Mouse (Mus musculus): ENCODE data around the gene Ddx20. TPM values are rescaled to one million over a fixed set of nuclear protein-coding genes. Genes with fewer than 3 reads are reported as not detected.

The Ddx20 gene
- polyA plus RNA-seq, 1 experiment from 2014 or later, result 38.2 TPM

GRCm38 (mm10) chr3:105668161-105668560 lies 19.2 kb downstream of the Ddx20 start:
- no peak for DNase-seq (ENCODE audit: low spot score)
- H3K27ac ChIP-seq (ENCODE audit: low read depth), result no peak overlapping the region
- no peak for ATAC-seq (replicated peaks; ENCODE audit: low FRiP score, low TSS enrichment, low read depth)
- H3K9me3 ChIP-seq (ENCODE audit: control insufficient read depth, low read length), result no peaks in the 10 kb centered on the region
- H3K9ac ChIP-seq (ENCODE audit: low read length), result no peak overlapping the region
- H3K4me3 ChIP-seq (ENCODE audit: low read depth, low read length), result no peak overlapping the region
- no peak overlapping the region for H3K4me2 ChIP-seq (ENCODE audit: low read length)
- no peaks in the 10 kb centered on the region for H3K36me3 ChIP-seq (ENCODE audit: control insufficient read depth, insufficient read depth, low read length)
- H3K4me1 ChIP-seq (replicated peaks; ENCODE audit: control insufficient read depth, insufficient read depth, low read length), result no peaks in the 10 kb centered on the region
- H3K27me3 ChIP-seq (replicated peaks; ENCODE audit: control insufficient read depth, insufficient read depth, low read length), result no peaks in the 10 kb centered on the region
- 46% methylated on average over 9 of the region's 9 CpGs for WGBS

DNA sequence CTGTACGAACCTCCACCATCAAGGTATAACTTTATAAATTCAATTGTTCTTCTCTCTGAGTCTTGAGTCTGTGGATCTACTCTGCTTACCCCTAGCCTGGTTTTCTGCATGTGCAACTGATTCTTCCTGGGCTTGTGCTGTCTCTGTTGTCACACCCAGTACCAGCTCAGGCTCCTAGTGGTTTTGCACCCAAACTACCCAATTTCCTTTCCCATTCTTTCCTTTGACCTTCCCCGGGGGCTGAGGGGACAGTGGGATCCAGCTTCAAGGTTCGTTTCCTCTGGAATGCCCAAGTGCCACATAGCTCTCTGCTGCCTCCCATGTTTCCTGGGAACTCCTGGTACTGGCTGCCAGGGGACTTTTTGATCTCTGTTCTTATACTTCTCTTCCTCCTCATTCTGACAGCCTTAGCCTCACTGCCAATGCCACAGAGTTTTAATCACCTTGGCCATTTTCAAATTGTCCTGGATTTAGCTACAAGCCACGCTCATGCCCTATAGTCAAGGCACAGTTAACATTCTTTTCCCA lies 20.3 kb downstream of the Ddx20 start:
- DNase-seq (ENCODE audit: low spot score) (no peak), ATAC-seq (replicated peaks; ENCODE audit: low FRiP score, low TSS enrichment, low read depth) (no peak)
- Histone ChIP-seq H3K36me3 (ENCODE audit: control insufficient read depth, insufficient read depth, low read length) (no peaks in the 10 kb centered on the region), H3K27ac (ENCODE audit: low read depth) (no peak overlapping the region), H3K9me3 (ENCODE audit: control insufficient read depth, low read length) (no peaks in the 10 kb centered on the region), H3K27me3 (replicated peaks; ENCODE audit: control insufficient read depth, insufficient read depth, low read length) (no peaks in the 10 kb centered on the region), H3K9ac (ENCODE audit: low read length) (no peak overlapping the region), H3K4me3 (ENCODE audit: low read depth, low read length) (no peak overlapping the region), H3K4me2 (ENCODE audit: low read length) (no peak overlapping the region), H3K4me1 (replicated peaks; ENCODE audit: control insufficient read depth, insufficient read depth, low read length) (no peaks in the 10 kb centered on the region)
- WGBS, result 69% methylated on average over 4 of the region's 4 CpGs

GRCm38 (mm10) chr3:105665105-105665765 lies 22.1 kb downstream of the Ddx20 start:
- Histone ChIP-seq H3K27ac (ENCODE audit: low read depth) (no peak overlapping the region), H3K4me2 (ENCODE audit: low read length) (no peak overlapping the region), H3K9ac (ENCODE audit: low read length) (no peak overlapping the region), H3K36me3 (ENCODE audit: control insufficient read depth, insufficient read depth, low read length) (no peaks in the 10 kb centered on the region), H3K4me1 (replicated peaks; ENCODE audit: control insufficient read depth, insufficient read depth, low read length) (0 out of 2 replicates have a peak, but pooled peaks cover 3% of the 10 kb centered on the region), H3K4me3 (ENCODE audit: low read depth, low read length) (no peak overlapping the region), H3K9me3 (ENCODE audit: control insufficient read depth, low read length) (no peaks in the 10 kb centered on the region), H3K27me3 (replicated peaks; ENCODE audit: control insufficient read depth, insufficient read depth, low read length) (no peaks in the 10 kb centered on the region)
- WGBS, result 84% methylated on average over 9 of the region's 9 CpGs
- ATAC-seq (replicated peaks; ENCODE audit: low FRiP score, low TSS enrichment, low read depth), result no peak
- DNase-seq (ENCODE audit: low spot score), result no peak

DNA sequence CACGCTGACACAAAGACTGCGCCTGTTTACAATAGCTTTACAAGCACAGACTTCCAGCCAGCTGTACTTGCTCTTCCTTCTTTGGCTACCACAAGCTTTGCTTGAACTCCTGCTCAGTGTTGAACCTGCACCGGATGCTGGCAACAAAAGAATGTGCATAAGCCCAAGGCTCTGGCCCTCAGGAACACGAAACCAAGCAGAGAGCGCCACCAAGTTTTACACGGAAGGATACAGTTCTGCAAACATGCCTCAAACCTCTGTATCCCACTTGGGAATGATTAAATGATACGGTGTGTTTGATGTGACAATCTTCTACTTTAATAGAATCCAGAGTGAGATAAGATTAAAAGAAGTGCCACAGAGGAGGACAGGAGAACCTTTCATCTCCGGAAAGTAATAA lies 24.3 kb downstream of the Ddx20 start:
- no peak overlapping the region for H3K4me2 ChIP-seq (ENCODE audit: low read length)
- no peaks in the 10 kb centered on the region for H3K9me3 ChIP-seq (ENCODE audit: control insufficient read depth, low read length)
- DNase-seq (ENCODE audit: low spot score) (no peak), ATAC-seq (replicated peaks; ENCODE audit: low FRiP score, low TSS enrichment, low read depth) (0 out of 2 replicates have a peak, but pooled peaks have one; percentile 8)
- no peak overlapping the region for H3K4me3 ChIP-seq (ENCODE audit: low read depth, low read length)
- H3K27me3 ChIP-seq (replicated peaks; ENCODE audit: control insufficient read depth, insufficient read depth, low read length), result no peaks in the 10 kb centered on the region
- no peak overlapping the region for H3K27ac ChIP-seq (ENCODE audit: low read depth)
- no peak overlapping the region for H3K9ac ChIP-seq (ENCODE audit: low read length)
- WGBS, result 51% methylated on average over 8 of the region's 8 CpGs
- H3K36me3 ChIP-seq (ENCODE audit: control insufficient read depth, insufficient read depth, low read length), result no peaks in the 10 kb centered on the region
- 0 out of 2 replicates have a peak, but pooled peaks cover 3% of the 10 kb centered on the region for H3K4me1 ChIP-seq (replicated peaks; ENCODE audit: control insufficient read depth, insufficient read depth, low read length)

DNA sequence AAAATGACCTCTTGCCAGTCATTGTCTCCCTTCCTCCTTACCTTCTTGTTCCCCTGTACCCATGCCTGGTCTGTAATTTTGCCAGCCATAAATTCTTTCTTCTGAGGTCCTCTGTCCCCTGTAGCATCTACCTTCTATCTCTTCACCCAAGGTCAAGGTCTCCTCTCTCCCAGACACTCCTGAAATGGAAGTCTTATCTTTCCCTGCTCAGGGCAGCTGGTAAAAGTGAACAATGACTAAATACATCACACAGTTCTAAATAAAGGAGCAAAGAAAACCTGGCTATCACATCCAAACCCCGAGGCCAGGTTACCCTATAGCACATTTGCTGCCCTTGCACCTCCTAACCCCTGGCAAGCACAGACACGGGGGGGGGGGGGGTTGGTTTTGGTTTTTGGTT lies 26.8 kb downstream of the Ddx20 start:
- WGBS, result 60% methylated on average over 2 of the region's 2 CpGs
- H3K4me3 ChIP-seq (ENCODE audit: low read depth, low read length), result no peak overlapping the region
- DNase-seq (ENCODE audit: low spot score) (no peak), ATAC-seq (replicated peaks; ENCODE audit: low FRiP score, low TSS enrichment, low read depth) (no peak)
- H3K27ac ChIP-seq (ENCODE audit: low read depth), result no peak overlapping the region
- no peak overlapping the region for H3K4me2 ChIP-seq (ENCODE audit: low read length)
- 0 out of 2 replicates have a peak, but pooled peaks cover 3% of the 10 kb centered on the region for H3K4me1 ChIP-seq (replicated peaks; ENCODE audit: control insufficient read depth, insufficient read depth, low read length)
- H3K36me3 ChIP-seq (ENCODE audit: control insufficient read depth, insufficient read depth, low read length), result no peaks in the 10 kb centered on the region
- no peak overlapping the region for H3K9ac ChIP-seq (ENCODE audit: low read length)
- no peaks in the 10 kb centered on the region for H3K27me3 ChIP-seq (replicated peaks; ENCODE audit: control insufficient read depth, insufficient read depth, low read length)
- no peaks in the 10 kb centered on the region for H3K9me3 ChIP-seq (ENCODE audit: control insufficient read depth, low read length)

DNA sequence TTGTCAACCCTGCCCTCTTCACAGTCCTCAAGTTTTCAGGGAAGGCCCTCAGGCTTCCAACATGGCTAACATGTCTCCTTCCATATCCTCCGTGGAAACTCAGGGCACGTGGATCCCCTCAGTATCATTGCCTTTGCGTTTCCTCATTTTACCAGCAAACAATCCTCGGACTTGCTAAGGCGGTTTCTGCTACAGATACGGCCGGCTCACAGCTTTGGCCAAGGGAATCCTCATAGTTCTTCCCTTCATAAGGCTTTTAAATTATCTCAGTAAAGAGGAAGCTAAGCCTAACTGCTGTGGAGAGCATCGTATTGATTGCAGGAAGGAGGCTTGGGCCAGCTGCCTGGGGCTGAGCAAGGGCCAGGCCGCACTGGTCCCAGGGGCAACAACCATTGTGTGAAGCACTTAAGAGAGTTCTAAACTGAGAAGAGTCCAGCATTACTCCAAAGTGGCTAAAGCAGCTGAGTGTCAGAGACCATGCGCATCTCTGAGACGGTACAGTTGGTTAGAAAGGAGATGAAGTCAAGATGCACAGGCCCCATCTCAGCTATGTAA lies 32.3 kb downstream of the Ddx20 start:
- Histone ChIP-seq H3K4me2 (ENCODE audit: low read length) (no peak overlapping the region), H3K4me3 (ENCODE audit: low read depth, low read length) (no peak overlapping the region), H3K27ac (ENCODE audit: low read depth) (no peak overlapping the region), H3K9me3 (ENCODE audit: control insufficient read depth, low read length) (no peaks in the 10 kb centered on the region), H3K27me3 (replicated peaks; ENCODE audit: control insufficient read depth, insufficient read depth, low read length) (no peaks in the 10 kb centered on the region), H3K4me1 (replicated peaks; ENCODE audit: control insufficient read depth, insufficient read depth, low read length) (no peaks in the 10 kb centered on the region), H3K9ac (ENCODE audit: low read length) (no peak overlapping the region), H3K36me3 (ENCODE audit: control insufficient read depth, insufficient read depth, low read length) (no peaks in the 10 kb centered on the region)
- no peak for DNase-seq (ENCODE audit: low spot score)
- WGBS, result 91% methylated on average over 11 of the region's 11 CpGs
- no peak for ATAC-seq (replicated peaks; ENCODE audit: low FRiP score, low TSS enrichment, low read depth)

DNA sequence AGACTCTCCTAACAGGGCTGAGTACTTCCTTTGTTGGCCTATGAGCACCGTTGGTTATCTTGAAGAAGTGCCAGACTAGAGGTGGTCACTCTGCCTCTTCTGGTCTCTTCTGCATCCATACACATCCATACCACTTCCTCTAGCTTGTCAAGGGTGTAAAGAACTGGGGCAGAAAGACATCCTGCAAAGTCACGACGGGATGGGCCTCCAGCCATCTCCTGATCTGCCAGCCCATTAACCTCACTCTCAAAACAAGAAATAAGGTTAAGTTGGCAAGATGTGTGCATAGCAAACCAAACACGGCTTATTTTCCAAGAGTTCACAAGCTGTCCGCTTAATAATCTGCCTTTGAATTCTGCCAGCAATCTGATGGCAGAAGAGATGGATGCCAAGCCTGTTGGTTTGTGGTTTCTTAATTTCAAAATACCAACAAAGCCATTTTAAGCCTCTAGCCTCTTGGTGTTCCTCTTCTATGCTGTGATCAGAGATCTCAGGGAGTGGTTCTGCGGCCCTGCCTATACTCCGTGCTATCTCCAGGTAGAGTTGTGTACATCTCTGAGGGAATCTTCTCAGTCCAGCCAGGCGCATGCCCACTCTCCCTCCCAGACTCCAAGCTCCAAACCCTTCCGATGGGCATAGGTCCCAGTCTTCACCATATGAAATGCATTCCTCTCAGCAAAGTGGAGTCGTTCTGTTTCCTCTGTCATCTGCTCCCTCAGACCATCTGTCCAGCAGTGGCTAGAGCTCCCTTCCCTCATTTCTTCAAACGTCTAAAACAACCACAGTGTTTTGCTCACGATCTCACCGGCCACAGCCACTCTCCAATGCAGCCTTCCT lies 33.6 kb downstream of the Ddx20 start:
- ATAC-seq (replicated peaks; ENCODE audit: low FRiP score, low TSS enrichment, low read depth) (no peak), DNase-seq (ENCODE audit: low spot score) (no peak)
- WGBS, result 86% methylated on average over 13 of the region's 13 CpGs
- no peak overlapping the region for H3K9ac ChIP-seq (ENCODE audit: low read length)
- H3K27me3 ChIP-seq (replicated peaks; ENCODE audit: control insufficient read depth, insufficient read depth, low read length), result no peaks in the 10 kb centered on the region
- no peak overlapping the region for H3K4me2 ChIP-seq (ENCODE audit: low read length)
- H3K9me3 ChIP-seq (ENCODE audit: control insufficient read depth, low read length), result no peaks in the 10 kb centered on the region
- no peaks in the 10 kb centered on the region for H3K36me3 ChIP-seq (ENCODE audit: control insufficient read depth, insufficient read depth, low read length)
- no peak overlapping the region for H3K4me3 ChIP-seq (ENCODE audit: low read depth, low read length)
- H3K27ac ChIP-seq (ENCODE audit: low read depth), result no peak overlapping the region
- no peaks in the 10 kb centered on the region for H3K4me1 ChIP-seq (replicated peaks; ENCODE audit: control insufficient read depth, insufficient read depth, low read length)

DNA sequence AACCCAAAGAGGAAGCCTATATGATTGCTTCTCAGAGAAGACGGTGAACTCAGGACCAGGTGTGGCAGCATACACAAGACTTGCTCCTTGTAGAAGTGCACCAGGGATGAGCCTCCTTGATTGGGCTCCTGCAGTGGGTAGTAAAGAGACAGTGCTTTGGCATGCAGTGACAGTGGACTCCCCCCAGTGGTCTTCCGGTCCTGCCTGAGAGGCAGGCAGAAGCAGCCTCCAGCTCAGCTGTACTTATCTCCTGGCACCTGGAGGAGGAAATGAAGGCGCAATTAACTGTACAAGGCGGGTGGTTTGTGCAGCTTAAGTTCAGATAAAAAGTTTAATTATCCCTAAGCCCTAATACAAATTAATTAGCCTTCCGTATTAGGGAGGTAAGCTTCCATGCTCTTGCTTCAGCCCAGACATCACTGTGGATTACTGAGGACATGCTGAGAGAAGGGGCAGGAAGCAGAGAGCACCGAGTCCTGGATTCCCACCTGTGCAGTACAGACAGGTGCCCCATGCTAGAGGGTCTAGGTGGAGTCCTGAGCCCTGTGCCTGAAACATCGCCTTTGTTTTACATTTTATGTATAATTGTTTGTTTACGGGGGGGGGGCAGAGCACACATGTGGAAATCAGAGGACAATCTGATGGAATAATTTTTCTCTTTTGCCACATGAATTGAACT lies 38.3 kb downstream of the Ddx20 start:
- Histone ChIP-seq H3K4me2 (ENCODE audit: low read length) (no peak overlapping the region), H3K9me3 (ENCODE audit: control insufficient read depth, low read length) (no peaks in the 10 kb centered on the region), H3K4me1 (replicated peaks; ENCODE audit: control insufficient read depth, insufficient read depth, low read length) (no peaks in the 10 kb centered on the region), H3K9ac (ENCODE audit: low read length) (no peak overlapping the region), H3K27ac (ENCODE audit: low read depth) (no peak overlapping the region), H3K36me3 (ENCODE audit: control insufficient read depth, insufficient read depth, low read length) (no peaks in the 10 kb centered on the region), H3K27me3 (replicated peaks; ENCODE audit: control insufficient read depth, insufficient read depth, low read length) (no peaks in the 10 kb centered on the region), H3K4me3 (ENCODE audit: low read depth, low read length) (no peak overlapping the region)
- no peak for ATAC-seq (replicated peaks; ENCODE audit: low FRiP score, low TSS enrichment, low read depth)
- DNase-seq (ENCODE audit: low spot score), result no peak
- 74% methylated on average over 8 of the region's 8 CpGs for WGBS
